Mouse (Mus musculus): ENCODE data around the gene Rpap1.

The Rpap1 gene

DNA sequence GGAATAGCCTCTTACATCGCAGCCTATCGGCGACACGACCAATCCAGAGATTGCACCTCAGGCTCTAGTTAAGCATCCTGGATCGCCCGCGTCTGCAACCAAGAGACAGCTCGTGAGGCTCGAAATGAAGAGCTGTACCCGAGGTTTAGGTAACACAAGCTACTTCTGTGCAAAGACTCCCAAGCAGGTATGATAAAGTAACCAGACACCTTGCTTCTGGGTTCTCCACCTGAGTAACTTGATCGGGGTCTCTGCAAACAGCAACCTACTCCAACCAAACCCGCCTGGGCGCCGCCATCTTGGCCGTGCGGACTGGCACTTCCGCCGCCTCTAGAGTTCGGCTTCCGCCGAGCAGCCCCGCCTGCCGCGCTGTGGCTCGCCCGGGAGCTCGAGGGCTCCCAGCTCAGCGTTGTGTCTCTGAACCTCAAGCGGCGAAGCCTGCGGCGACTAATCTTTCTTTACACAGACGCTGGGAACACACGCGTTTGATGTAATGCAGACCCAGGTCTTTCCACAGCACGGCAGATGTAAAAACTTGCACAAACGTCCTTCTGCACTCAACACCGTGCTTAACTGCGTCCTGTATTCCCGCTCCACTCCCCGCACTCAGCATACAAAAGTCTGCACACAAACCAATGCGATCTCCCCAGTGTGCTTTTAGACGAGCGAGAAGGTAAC is at the start of gene Rpap1:
TSS of gene Rpap1 (minus strand) at position 332 of the 678 bp plus-strand sequence.
- peak; percentile 99 for ATAC-seq (ENCODE audit: low TSS enrichment)

GRCm38 (mm10) chr2:119834231-119834630 is 46.9 kb upstream of the Rpap1 start:
- no peak for ATAC-seq (ENCODE audit: low TSS enrichment)

DNA sequence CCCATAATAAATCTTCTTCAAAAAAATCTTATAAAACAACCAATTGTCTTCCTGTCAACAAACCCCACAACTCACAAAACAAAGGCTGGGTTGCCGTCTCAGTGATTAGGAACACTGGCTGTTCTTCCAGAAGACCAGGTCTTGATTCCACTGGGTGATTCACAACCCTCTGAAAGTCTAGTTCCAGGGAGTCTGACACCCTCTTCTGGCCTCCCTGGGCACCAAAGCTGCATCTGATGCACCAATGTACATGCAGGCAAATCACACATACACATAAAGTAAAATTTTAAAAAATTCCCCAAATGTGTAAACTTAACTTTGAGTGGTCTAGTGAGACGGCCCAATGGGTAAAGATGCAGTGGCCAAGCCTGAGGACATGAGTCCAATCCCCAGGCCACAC is 43.2 kb upstream of the Rpap1 start:
- no peak for ATAC-seq (ENCODE audit: low TSS enrichment)

- ATAC-seq (ENCODE audit: low TSS enrichment), result peak; percentile 41; the same call in 1 of the 2 replicates
Measured at GRCm38 (mm10) chr2:119821136-119821535, 33.8 kb upstream of the Rpap1 start.

GRCm38 (mm10) chr2:119818668-119819272 is 31.4 kb upstream of the Rpap1 start:
- ATAC-seq (ENCODE audit: low TSS enrichment), result no peak

DNA sequence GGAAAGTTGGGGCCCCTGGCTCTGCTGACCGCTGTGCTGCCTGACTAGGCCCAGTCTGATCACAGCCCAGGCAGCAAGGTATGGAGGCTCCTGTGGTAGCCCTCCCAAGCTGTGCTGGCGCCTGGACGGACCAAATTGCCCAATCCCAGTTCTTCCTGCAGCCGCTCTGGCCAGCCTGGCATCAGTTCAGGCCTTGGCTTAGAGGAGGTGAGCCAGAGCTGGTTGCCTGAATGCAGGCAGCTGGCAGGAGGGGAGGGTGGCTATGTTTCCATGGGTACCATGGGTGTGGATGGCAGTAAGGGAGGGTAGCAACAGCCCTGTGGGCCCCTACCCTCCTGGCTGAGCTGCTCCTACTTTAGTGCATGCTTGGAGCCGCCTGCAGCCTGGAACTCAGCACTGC is 29.7 kb upstream of the Rpap1 start:
- no peak for ATAC-seq (ENCODE audit: low TSS enrichment)

- ATAC-seq (ENCODE audit: low TSS enrichment), result no peak
Measured at GRCm38 (mm10) chr2:119816611-119817010, 29.3 kb upstream of the Rpap1 start.

DNA sequence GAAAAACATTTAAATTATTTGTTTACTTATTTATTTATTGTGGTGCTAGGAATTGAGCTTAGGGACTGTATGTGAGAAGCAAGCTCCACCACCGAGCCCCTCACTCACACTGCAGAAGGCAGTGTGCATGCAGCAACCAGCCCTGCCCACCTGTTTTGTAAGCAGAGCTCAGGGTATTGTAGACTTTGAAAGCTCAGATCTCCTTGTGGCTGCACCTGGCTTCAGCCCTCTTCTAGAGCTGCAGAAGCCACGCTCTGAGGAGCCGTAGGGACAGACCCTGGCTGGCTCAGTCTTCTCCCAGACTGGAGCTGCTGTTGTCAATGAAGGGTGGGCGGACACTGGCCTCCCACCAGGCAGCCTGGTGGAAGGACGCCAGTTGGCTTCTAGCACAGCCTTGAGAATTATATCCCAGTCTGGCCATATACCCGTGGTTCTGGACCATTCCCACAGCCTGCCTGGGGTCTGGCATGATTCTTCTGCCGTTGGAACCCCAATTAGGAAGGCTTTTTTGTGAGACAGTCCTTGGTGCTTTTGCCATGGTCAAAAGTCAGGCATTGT is 27.1 kb upstream of the Rpap1 start:
- peak; percentile 39 for ATAC-seq (ENCODE audit: low TSS enrichment)

DNA sequence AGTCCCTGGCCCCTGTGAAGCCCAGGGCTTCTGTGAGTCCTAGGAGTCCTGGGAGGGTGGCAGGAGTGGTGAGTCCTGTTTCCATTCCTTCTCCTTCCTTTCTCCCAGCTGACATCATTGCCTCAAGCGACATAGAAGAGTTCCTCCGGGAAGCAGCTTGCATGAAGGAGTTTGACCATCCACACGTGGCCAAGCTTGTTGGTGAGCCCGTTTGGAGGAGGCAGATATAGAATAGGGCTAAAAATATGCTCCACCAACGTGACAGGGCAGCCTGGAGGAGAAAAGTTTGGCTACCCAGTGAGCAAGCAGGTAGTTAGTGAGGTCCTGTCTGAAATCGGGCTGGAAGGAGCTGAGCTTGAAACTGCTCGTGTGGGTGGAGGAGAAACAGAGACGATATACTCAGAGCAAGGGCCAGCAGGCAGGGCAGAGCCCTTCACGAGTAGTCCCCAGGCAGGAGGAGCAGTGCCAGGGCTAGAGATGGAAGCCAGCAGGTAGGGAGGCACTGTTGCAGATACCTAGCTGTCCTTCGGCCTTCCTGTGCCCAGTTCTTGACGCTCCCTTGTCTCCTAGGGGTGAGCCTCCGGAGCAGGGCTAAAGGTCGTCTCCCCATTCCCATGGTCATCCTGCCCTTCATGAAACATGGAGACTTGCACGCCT is 24.3 kb upstream of the Rpap1 start:
- ATAC-seq (ENCODE audit: low TSS enrichment), result peak; percentile 71

- ATAC-seq (ENCODE audit: low TSS enrichment), result peak; percentile 25; the same call in 1 of the 2 replicates
Measured at GRCm38 (mm10) chr2:119810890-119811289, 23.6 kb upstream of the Rpap1 start.

DNA sequence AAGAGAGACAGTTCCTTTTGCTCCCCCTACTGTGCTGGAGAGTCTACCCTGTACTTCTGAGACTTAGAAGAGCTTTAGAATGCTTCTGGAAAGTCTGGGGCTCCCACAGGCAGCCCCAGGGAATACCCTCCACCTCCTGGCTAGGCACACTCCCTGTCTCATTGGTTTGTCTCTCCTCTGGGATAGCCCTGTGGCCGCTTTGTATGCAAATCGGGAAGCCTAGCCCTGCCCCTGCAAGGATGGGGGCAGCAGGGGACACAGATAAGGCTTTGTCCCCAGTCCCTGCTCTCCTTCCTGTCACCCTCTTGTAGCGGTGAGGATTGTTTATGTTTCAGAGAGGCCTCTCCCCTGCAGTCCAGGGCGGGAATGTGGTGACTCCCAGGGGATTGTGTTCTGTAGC is 21.5 kb upstream of the Rpap1 start:
- ATAC-seq (ENCODE audit: low TSS enrichment), result no peak

- ATAC-seq (ENCODE audit: low TSS enrichment), result no peak
Measured at GRCm38 (mm10) chr2:119808438-119808837, 21.1 kb upstream of the Rpap1 start.

DNA sequence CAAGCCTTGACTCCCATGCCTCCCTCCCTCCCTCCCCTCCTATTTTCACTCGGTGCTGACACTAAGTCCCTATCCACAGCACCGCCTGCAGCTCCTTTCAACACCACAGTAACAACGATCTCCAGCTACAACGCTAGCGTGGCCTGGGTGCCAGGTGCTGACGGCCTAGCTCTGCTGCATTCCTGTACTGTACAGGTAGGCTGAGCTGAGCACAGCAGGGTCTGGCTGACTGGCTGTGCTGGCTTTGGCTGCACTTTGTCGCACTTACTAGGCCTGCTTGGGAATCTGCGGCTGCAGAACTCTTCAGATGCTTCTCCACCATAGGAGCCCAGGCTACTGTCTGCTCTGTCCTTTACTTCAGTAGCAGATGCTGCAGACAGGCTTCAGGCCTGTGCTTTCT is 18.2 kb upstream of the Rpap1 start:
- no peak for ATAC-seq (ENCODE audit: low TSS enrichment)

- ATAC-seq (ENCODE audit: low TSS enrichment), result no peak
Measured at GRCm38 (mm10) chr2:119804776-119805175, 17.4 kb upstream of the Rpap1 start.

GRCm38 (mm10) chr2:119804275-119804628 is 16.9 kb upstream of the Rpap1 start:
- ATAC-seq (ENCODE audit: low TSS enrichment), result no peak

- ATAC-seq (ENCODE audit: low TSS enrichment), result peak; percentile 41
Measured at GRCm38 (mm10) chr2:119803618-119804274, 16.4 kb upstream of the Rpap1 start.

- ATAC-seq (ENCODE audit: low TSS enrichment), result no peak
Measured at GRCm38 (mm10) chr2:119802767-119803617, 15.7 kb upstream of the Rpap1 start.

GRCm38 (mm10) chr2:119800876-119801846 is 13.8 kb upstream of the Rpap1 start:
- peak; percentile 53 for ATAC-seq (ENCODE audit: low TSS enrichment)

DNA sequence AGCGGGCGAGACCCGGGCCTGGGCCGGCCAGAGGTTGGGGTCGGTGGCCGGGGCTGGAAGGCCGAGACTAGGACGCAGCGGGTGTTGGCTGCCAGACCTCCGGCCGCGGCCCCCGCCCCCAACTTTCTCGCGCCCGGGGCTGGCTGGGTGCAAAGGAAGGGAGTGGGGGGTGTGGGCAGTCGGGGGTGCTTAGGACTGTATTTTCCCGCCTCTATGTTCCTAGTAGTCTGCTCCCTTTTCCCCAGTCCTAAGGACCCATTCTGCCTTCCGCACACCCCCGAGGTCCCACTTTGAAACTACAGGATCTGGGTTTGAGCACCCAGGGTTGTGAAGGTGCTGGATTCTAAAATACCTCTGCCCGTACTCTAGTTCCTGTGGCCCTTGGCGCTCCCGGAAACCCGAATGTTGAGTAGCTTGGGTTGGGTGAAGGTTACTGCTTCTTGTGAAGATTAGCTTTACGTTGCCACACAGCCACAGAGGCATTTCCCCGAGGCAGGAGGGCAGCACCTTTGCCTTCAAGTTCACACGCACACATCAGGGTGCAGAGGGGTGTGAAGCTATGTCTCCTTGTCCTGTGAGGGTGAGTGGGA is 12.7 kb upstream of the Rpap1 start:
- ATAC-seq (ENCODE audit: low TSS enrichment), result no peak
